Mouse (Mus musculus) lung, adult 2 months (tissue): Measurements from ENCODE around the gene Atp5e. TPM values are rescaled to one million over a fixed set of nuclear protein-coding genes. Genes with fewer than 3 reads are reported as not detected.

ENCODE experiments used
- DNase-seq: peaks from one replicate; pipeline ENCODE4 v3.0.0; 2022
- H3K4me1 ChIP-seq: fragments of 200-500 bp; 2 replicates; pipeline ENCODE4 v1.6.1; 2011; ENCODE audit warnings: low read length; ENCODE audit not compliant: control insufficient read depth, insufficient read depth
- H3K4me3 ChIP-seq: fragments of 200-500 bp; replicated peaks from 2 replicates; pipeline ENCODE3; 2011; ENCODE audit warnings: low read depth, mild to moderate bottlenecking, control low read depth, low read length; ENCODE audit errors: extremely low read depth
- CTCF ChIP-seq: fragments of 200-500 bp; IDR thresholded peaks from 2 replicates; pipeline ENCODE4 v1.5.1; 2011; ENCODE audit warnings: mild to moderate bottlenecking, low read length, control low read depth; ENCODE audit not compliant: insufficient read depth
- POLR2A ChIP-seq: fragments of 200-500 bp; IDR thresholded peaks from 2 replicates; pipeline ENCODE4 v1.6.1; 2011; ENCODE audit warnings: low read depth, mild to moderate bottlenecking, control low read depth, low read length, borderline replicate concordance; ENCODE audit errors: extremely low read depth
- WGBS: fragments of 180-500 bp; shearing (Covaris S2); methylation state at CpG from one replicate; pipeline ENCODE4 v1.1.7; 2018; 5-methylcytosine and 5-hydroxymethylcytosine counted together
- polyA plus RNA-seq: library from polyadenylated mRNA; depleted of rRNA; stranded (reverse); fragments of >200 nt; gene quantifications from 2 replicates; pipeline ENCODE4 v1.2.3, GENCODE M21; 2012

The Atp5e gene
- polyA plus RNA-seq, 1 experiment, result 238 TPM

- DNase-seq, result no peak
- no peak overlapping the region for H3K4me3 ChIP-seq
- peaks cover 7% of the 10 kb centered on the region for H3K4me1 ChIP-seq
- TF ChIP-seq CTCF, result no peak
- TF ChIP-seq POLR2A, result no peak
- WGBS, result 67% methylated on average over 5 of the region's 5 CpGs
Measured at GRCm38 (mm10) chr2:174439450-174439838, 24.5 kb downstream of the Atp5e start.

DNA sequence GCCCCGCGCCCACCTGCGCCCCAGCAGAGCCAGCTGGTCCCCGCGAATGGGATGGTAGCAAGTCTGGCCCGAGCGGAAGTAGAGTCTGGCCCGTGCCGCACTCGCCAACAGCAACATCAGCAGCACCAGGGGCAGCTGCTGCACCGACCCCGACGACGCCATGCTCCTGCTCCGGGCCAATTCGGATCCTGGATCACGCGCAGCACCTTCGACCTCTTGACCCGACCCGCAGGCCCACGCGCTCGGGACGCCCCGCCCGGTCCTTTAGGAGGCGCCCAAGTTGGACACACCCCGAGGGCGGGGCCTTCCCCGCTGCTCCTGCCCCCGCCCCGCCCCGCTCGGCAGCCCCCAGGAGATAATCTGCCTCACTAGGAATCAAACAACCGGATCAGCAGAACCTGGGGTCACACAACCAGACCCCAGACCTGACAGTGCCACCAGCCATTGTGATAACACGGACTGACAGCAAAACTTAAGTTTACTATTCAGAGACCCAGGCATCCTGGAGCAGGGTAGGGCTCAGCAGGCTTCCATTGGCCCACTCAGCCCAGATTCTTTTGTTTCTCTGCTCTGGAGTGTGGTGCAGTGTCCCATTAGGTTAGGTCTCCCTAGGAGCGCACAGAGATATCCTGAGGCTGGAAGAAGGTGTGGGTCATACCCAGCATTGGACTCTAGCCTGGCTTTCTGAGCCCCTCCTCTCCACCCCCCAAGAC lies 25.0 kb downstream of the Atp5e start, which contains the start of gene Ctsz:
Gene Ctsz (minus strand): TSS at position 303 of the 713 bp plus-strand sequence.
- TF ChIP-seq CTCF (no peak), POLR2A (peak; percentile 58; the same call in 1 of the 2 replicates)
- DNase-seq, result peak; percentile 79
- Histone ChIP-seq H3K4me3 (peak within 1 kb of the TSS; percentile 70), H3K4me1 (peaks cover 7% of the 10 kb centered on the region)
- WGBS, result 2% methylated on average over 38 of the region's 38 CpGs

DNA sequence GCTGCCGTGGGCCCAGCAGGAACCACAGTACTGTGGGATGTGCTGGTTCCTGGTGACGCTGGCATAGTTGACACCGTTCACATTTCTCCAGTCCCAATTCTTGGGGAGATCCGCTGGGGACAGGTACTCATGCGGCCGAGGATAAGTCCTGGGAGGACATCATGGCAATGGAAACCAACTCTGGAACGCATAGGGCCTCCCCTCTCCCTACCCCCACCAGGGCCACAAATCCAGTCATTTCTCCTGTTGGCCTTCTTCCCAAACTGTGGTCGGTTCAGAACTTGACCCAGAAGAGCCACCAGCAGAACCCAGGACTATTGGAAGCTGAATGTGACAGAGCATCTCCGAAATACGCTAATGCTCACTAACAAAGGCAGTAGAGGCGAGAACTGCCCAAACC lies 25.7 kb downstream of the Atp5e start:
- Histone ChIP-seq H3K4me3 (peak overlapping the region; percentile 70), H3K4me1 (peaks cover 7% of the 10 kb centered on the region)
- TF ChIP-seq CTCF, result no peak
- no peak for TF ChIP-seq POLR2A
- 60% methylated on average over 11 of the region's 11 CpGs for WGBS
- peak; percentile 22 for DNase-seq

DNA sequence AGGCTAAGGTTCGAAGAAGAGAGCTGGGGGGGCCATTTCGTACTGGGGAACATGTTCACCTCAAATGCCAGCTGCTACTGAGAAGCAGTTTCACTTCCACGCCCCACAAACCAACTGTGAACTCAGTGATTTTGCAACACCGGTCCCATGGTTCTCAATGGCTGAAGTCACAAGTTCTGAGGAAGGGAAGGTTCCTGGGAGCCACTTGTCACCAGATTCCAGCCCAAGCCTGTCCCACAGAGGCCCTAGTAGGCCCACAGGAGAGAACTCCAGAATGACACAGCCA lies 26.3 kb downstream of the Atp5e start:
- peak; percentile 44 for DNase-seq

DNA sequence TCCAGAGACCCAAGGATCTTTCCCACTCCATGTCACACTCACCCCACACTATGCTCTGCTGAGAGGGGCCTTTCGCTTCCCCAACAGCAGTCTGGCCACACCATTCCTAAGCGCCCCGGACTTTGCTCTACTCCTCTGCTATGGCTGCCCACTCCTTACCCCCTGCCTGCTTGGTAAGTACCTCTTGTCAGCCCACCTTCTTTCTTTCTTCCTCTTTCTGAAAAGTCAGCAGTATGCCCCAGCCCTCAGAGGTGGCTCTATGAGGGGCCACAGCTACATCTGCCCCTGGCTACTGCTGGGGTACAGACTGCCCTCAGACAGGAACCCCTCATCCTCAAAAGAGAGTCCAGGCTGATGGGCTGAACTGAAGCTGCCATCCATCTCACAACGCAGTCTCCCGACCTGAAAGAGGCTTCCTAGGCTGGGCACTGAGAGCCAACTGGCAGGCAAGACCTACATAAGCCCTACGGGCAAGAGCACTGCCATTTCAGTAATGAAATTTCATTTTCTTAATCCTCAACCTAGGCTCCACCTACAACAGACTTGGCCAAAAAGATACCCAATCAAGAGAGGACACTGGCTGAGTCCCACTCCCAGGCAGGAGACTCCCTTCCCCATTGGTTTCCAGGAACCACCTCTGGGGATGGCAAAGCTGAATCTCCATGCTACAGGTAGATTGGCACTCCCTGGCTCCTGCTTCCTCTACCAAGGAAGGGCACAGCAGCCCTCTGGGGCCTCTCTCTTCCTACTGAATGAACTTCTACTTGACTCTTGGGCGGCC lies 26.8 kb downstream of the Atp5e start:
- H3K4me1 ChIP-seq, result peaks cover 5% of the 10 kb centered on the region
- H3K4me3 ChIP-seq, result peak overlapping the region; percentile 31
- TF ChIP-seq CTCF (no peak), POLR2A (no peak)
- WGBS, result 84% methylated on average over 7 of the region's 7 CpGs
- DNase-seq, result no peak

More for the DNA sequence above, 26.3 kb downstream of the Atp5e start:
- TF ChIP-seq CTCF (no peak), POLR2A (no peak)
- 67% methylated on average over 4 of the region's 4 CpGs for WGBS
- Histone ChIP-seq H3K4me3 (peak overlapping the region; percentile 70), H3K4me1 (peaks cover 7% of the 10 kb centered on the region)

DNA sequence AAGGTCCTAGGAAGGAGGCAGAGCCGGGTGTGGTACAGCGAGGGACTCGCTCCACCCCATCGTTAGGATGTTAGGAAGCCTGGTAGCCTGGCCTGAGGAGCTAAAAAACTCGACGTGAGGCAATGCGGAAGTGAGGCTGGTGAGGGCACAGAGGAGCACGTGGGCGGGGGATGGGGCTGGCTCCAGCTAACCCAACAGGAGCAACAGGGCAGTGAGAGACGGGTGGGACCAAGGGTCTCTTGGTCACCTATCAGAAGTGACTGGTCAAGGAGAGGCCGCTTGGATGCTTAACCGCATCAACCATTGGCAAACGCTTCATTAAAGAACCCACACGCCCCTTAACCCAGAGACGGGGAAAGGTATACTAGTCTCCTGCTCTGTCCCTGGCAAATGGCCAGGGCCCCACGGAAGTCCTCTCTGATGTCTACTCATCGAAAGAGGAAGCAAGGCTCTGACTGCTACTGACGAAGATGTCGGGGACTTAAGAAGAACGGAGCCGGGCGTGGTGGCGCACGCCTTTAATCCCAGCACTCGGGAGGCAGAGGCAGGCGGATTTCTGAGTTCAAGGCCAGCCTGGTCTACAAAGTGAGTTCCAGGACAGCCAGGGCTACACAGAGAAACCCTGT lies 27.7 kb downstream of the Atp5e start:
- WGBS, result 78% methylated on average over 26 of the region's 26 CpGs
- no peak for DNase-seq
- TF ChIP-seq CTCF (no peak), POLR2A (no peak)
- H3K4me3 ChIP-seq, result no peak overlapping the region
- H3K4me1 ChIP-seq, result peaks cover 5% of the 10 kb centered on the region

DNA sequence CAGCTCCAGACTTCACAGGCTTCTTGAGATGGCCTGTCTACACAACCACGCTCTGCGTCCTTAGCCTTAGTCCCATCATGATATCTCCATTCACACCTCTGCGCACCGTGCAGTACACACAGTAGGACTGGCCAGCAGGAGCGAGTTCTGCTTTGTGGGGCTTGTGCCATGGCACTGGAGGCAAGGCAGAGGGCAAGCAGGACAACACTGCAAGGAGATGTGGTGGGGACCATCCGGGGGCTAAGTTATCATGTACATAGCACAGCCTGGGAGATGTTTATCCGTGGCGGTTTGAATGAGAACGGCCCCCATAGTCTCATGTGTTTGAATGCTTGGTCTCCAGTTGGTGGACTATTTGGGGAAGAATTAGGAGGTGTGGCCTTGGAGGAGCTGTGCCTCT lies 29.0 kb downstream of the Atp5e start:
- DNase-seq, result no peak
- 96% methylated on average over 9 of the region's 9 CpGs for WGBS
- Histone ChIP-seq H3K4me3 (no peak overlapping the region), H3K4me1 (peaks cover 5% of the 10 kb centered on the region)
- no peak for TF ChIP-seq CTCF
- TF ChIP-seq POLR2A, result no peak

GRCm38 (mm10) chr2:174428996-174429591 lies 34.8 kb downstream of the Atp5e start:
- DNase-seq, result no peak
- 91% methylated on average over 10 of the region's 10 CpGs for WGBS
- TF ChIP-seq CTCF (no peak), POLR2A (no peak)

GRCm38 (mm10) chr2:174428076-174428835 lies 35.6 kb downstream of the Atp5e start:
- DNase-seq, result no peak
- H3K4me1 ChIP-seq, result no peaks in the 10 kb centered on the region
- 78% methylated on average over 18 of the region's 18 CpGs for WGBS
- no peak overlapping the region for H3K4me3 ChIP-seq
- TF ChIP-seq POLR2A (no peak), CTCF (no peak)

More at GRCm38 (mm10) chr2:174428996-174429591, 34.8 kb downstream of the Atp5e start:
- Histone ChIP-seq H3K4me3 (no peak overlapping the region), H3K4me1 (no peaks in the 10 kb centered on the region)
